Mouse (Mus musculus): Measurements from ENCODE around the gene Pklr. TPM values are rescaled to one million over a fixed set of nuclear protein-coding genes. Genes with fewer than 3 reads are reported as not detected.

Gene Pklr
- polyA plus RNA-seq, 1 experiment from 2014 or later, result 4.4 TPM

GRCm38 (mm10) chr3:89132285-89133062, 3.5 kb upstream of the Pklr start:
- peaks cover 16% of the 10 kb centered on the region for H3K4me1 ChIP-seq (replicated peaks)
- no peaks in the 10 kb centered on the region for H3K9me3 ChIP-seq
- H3K27ac ChIP-seq, result peak overlapping the region; percentile 60
- peak overlapping the region; percentile 49 for H3K4me3 ChIP-seq
- DNase-seq (ENCODE audit: low spot score), result peak; percentile 29
- no peaks in the 10 kb centered on the region for H3K36me3 ChIP-seq
- peaks cover 26% of the 10 kb centered on the region; the same call in 1 of the 2 replicates for H3K27me3 ChIP-seq (ENCODE audit: insufficient read depth, poor library complexity, severe bottlenecking)
- WGBS, result 16% methylated on average over 30 of the region's 30 CpGs

GRCm38 (mm10) chr3:89133063-89133450, 2.9 kb upstream of the Pklr start:
- 81% methylated on average over 7 of the region's 7 CpGs for WGBS
- H3K4me1 ChIP-seq (replicated peaks), result peaks cover 16% of the 10 kb centered on the region
- peaks cover 26% of the 10 kb centered on the region; the same call in 1 of the 2 replicates for H3K27me3 ChIP-seq (ENCODE audit: insufficient read depth, poor library complexity, severe bottlenecking)
- no peak overlapping the region for H3K4me3 ChIP-seq
- no peaks in the 10 kb centered on the region for H3K36me3 ChIP-seq
- no peak overlapping the region for H3K27ac ChIP-seq
- DNase-seq (ENCODE audit: low spot score), result no peak
- H3K9me3 ChIP-seq, result no peaks in the 10 kb centered on the region

GRCm38 (mm10) chr3:89133752-89134151, 2.2 kb upstream of the Pklr start:
- Histone ChIP-seq H3K27me3 (ENCODE audit: insufficient read depth, poor library complexity, severe bottlenecking) (peaks cover 26% of the 10 kb centered on the region; the same call in 1 of the 2 replicates), H3K36me3 (no peaks in the 10 kb centered on the region), H3K4me1 (replicated peaks) (peaks cover 16% of the 10 kb centered on the region), H3K9me3 (no peaks in the 10 kb centered on the region), H3K27ac (no peak overlapping the region), H3K4me3 (no peak overlapping the region)
- DNase-seq (ENCODE audit: low spot score), result no peak
- WGBS, result 97% methylated on average over 1 of the region's 1 CpGs

- DNase-seq (ENCODE audit: low spot score), result no peak
- 43% methylated on average over 9 of the region's 9 CpGs for WGBS
- Histone ChIP-seq H3K4me3 (peak overlapping the region; percentile 28), H3K36me3 (no peaks in the 10 kb centered on the region), H3K9me3 (no peaks in the 10 kb centered on the region), H3K4me1 (replicated peaks) (peaks cover 14% of the 10 kb centered on the region), H3K27me3 (ENCODE audit: insufficient read depth, poor library complexity, severe bottlenecking) (peaks cover 24% of the 10 kb centered on the region; the same call in 1 of the 2 replicates), H3K27ac (peak overlapping the region; percentile 62)
Measured at GRCm38 (mm10) chr3:89136365-89136764, 423 bp downstream of the Pklr start.

- 83% methylated on average over 10 of the region's 10 CpGs for WGBS
- H3K27me3 ChIP-seq (ENCODE audit: insufficient read depth, poor library complexity, severe bottlenecking), result peaks cover 45% of the 10 kb centered on the region
- peaks cover 25% of the 10 kb centered on the region for H3K4me1 ChIP-seq (replicated peaks)
- H3K4me3 ChIP-seq, result no peak overlapping the region
- DNase-seq (ENCODE audit: low spot score), result no peak
- H3K9me3 ChIP-seq, result no peaks in the 10 kb centered on the region
- no peak overlapping the region for H3K27ac ChIP-seq
- H3K36me3 ChIP-seq, result no peaks in the 10 kb centered on the region
Measured at GRCm38 (mm10) chr3:89144821-89145220, 8.9 kb downstream of the Pklr start.

- Histone ChIP-seq H3K27me3 (ENCODE audit: insufficient read depth, poor library complexity, severe bottlenecking) (peaks cover 53% of the 10 kb centered on the region), H3K9me3 (no peaks in the 10 kb centered on the region), H3K4me3 (no peak overlapping the region), H3K4me1 (replicated peaks) (peaks cover 25% of the 10 kb centered on the region), H3K36me3 (no peaks in the 10 kb centered on the region), H3K27ac (no peak overlapping the region)
- no peak for DNase-seq (ENCODE audit: low spot score)
- 66% methylated on average over 8 of the region's 8 CpGs for WGBS
Measured at GRCm38 (mm10) chr3:89145566-89145965, 9.6 kb downstream of the Pklr start.

- Histone ChIP-seq H3K4me3 (peak overlapping the region; percentile 40), H3K36me3 (peaks cover 9% of the 10 kb centered on the region; the same call in 1 of the 2 replicates), H3K27me3 (ENCODE audit: insufficient read depth, poor library complexity, severe bottlenecking) (peaks cover 64% of the 10 kb centered on the region), H3K9me3 (no peaks in the 10 kb centered on the region), H3K4me1 (replicated peaks) (peaks cover 25% of the 10 kb centered on the region), H3K27ac (peak overlapping the region; percentile 59)
- DNase-seq (ENCODE audit: low spot score), result no peak
- 21% methylated on average over 26 of the region's 26 CpGs for WGBS
Measured at GRCm38 (mm10) chr3:89147101-89147978, 11.4 kb downstream of the Pklr start.

GRCm38 (mm10) chr3:89147979-89148311, 12.0 kb downstream of the Pklr start:
- H3K4me1 ChIP-seq (replicated peaks), result peaks cover 25% of the 10 kb centered on the region
- H3K27me3 ChIP-seq (ENCODE audit: insufficient read depth, poor library complexity, severe bottlenecking), result peaks cover 68% of the 10 kb centered on the region
- peak overlapping the region; percentile 59 for H3K27ac ChIP-seq
- WGBS, result 10% methylated on average over 15 of the region's 15 CpGs
- peak overlapping the region; percentile 40 for H3K4me3 ChIP-seq
- no peak for DNase-seq (ENCODE audit: low spot score)
- H3K9me3 ChIP-seq, result no peaks in the 10 kb centered on the region
- H3K36me3 ChIP-seq, result peaks cover 13% of the 10 kb centered on the region; the same call in 1 of the 2 replicates

- H3K36me3 ChIP-seq, result peaks cover 13% of the 10 kb centered on the region; the same call in 1 of the 2 replicates
- peaks cover 25% of the 10 kb centered on the region for H3K4me1 ChIP-seq (replicated peaks)
- peaks cover 68% of the 10 kb centered on the region for H3K27me3 ChIP-seq (ENCODE audit: insufficient read depth, poor library complexity, severe bottlenecking)
- H3K4me3 ChIP-seq, result peak overlapping the region; percentile 40; the same call in 1 of the 2 replicates
- H3K9me3 ChIP-seq, result no peaks in the 10 kb centered on the region
- H3K27ac ChIP-seq, result no peak overlapping the region
- no peak for DNase-seq (ENCODE audit: low spot score)
- WGBS, result 67% methylated on average over 14 of the region's 14 CpGs
Measured at GRCm38 (mm10) chr3:89148567-89148966, 12.6 kb downstream of the Pklr start.

GRCm38 (mm10) chr3:89152084-89152835, 16.3 kb downstream of the Pklr start:
- no peak overlapping the region for H3K4me3 ChIP-seq
- H3K36me3 ChIP-seq, result peaks cover 13% of the 10 kb centered on the region; the same call in 1 of the 2 replicates
- no peak overlapping the region for H3K27ac ChIP-seq
- H3K9me3 ChIP-seq, result no peaks in the 10 kb centered on the region
- peaks cover 49% of the 10 kb centered on the region for H3K27me3 ChIP-seq (ENCODE audit: insufficient read depth, poor library complexity, severe bottlenecking)
- no peak for DNase-seq (ENCODE audit: low spot score)
- H3K4me1 ChIP-seq (replicated peaks), result peaks cover 13% of the 10 kb centered on the region
- 65% methylated on average over 17 of the region's 17 CpGs for WGBS

GRCm38 (mm10) chr3:89156951-89157350, 21.0 kb downstream of the Pklr start:
- DNase-seq (ENCODE audit: low spot score), result no peak
- Histone ChIP-seq H3K4me1 (replicated peaks) (peaks cover 26% of the 10 kb centered on the region), H3K36me3 (0 out of 2 replicates have a peak, but pooled peaks cover 5% of the 10 kb centered on the region), H3K27ac (no peak overlapping the region), H3K4me3 (no peak overlapping the region), H3K9me3 (no peaks in the 10 kb centered on the region), H3K27me3 (ENCODE audit: insufficient read depth, poor library complexity, severe bottlenecking) (peaks cover 21% of the 10 kb centered on the region)
- 89% methylated on average over 8 of the region's 8 CpGs for WGBS

GRCm38 (mm10) chr3:89158651-89159050, 22.7 kb downstream of the Pklr start:
- Histone ChIP-seq H3K4me3 (peak overlapping the region; percentile 80), H3K9me3 (no peaks in the 10 kb centered on the region), H3K27ac (no peak overlapping the region), H3K4me1 (replicated peaks) (peaks cover 26% of the 10 kb centered on the region), H3K27me3 (ENCODE audit: insufficient read depth, poor library complexity, severe bottlenecking) (peaks cover 14% of the 10 kb centered on the region), H3K36me3 (no peaks in the 10 kb centered on the region)
- no peak for DNase-seq (ENCODE audit: low spot score)
- WGBS, result 18% methylated on average over 7 of the region's 7 CpGs
